Mouse (Mus musculus) adrenal gland (tissue): Measurements from ENCODE around the gene 1700001C19Rik.

Experiments used
- intact Hi-C: fragments of 180-260 bp; cut with DNase I; formaldehyde crosslinking; loops from one replicate; pipeline ENCODE4 v1.15.1; 2025

1700001C19Rik gene

GRCm38 (mm10) chr17:47381917-47382316 lies 55.3 kb downstream of the 1700001C19Rik start:
- intact Hi-C loops = no loop called here

GRCm38 (mm10) chr17:47378133-47378532 lies 59.0 kb downstream of the 1700001C19Rik start:
- intact Hi-C loops = loop anchor here (10.0 kb wide), 1 partner anchor 247 kb away; no protein-coding TSS in a partner anchor

- intact Hi-C loops = loop anchor here (10.0 kb wide), 1 partner anchor 248 kb away; no protein-coding TSS in a partner anchor
Observed at GRCm38 (mm10) chr17:47376779-47377280, 60.3 kb downstream of the 1700001C19Rik start.

GRCm38 (mm10) chr17:47373991-47374390 lies 63.2 kb downstream of the 1700001C19Rik start:
- intact Hi-C loops = loop anchor here (10.0 kb wide), 1 partner anchor 251 kb away; no protein-coding TSS in a partner anchor

GRCm38 (mm10) chr17:47371451-47371850 lies 65.7 kb downstream of the 1700001C19Rik start:
- intact Hi-C loops = loop anchor here (10.0 kb wide), 1 partner anchor 253 kb away; no protein-coding TSS in a partner anchor

- intact Hi-C loops = no loop called here
Observed at GRCm38 (mm10) chr17:47369087-47369443, 68.1 kb downstream of the 1700001C19Rik start.

GRCm38 (mm10) chr17:47368401-47369086 lies 68.6 kb downstream of the 1700001C19Rik start, which contains the start of gene Mrps10:
TSS of gene Mrps10 (plus strand) at chr17:47368887.
- intact Hi-C loops = no loop called here
